Mouse (Mus musculus): Measurements from ENCODE around the gene Nrg4. TPM values are rescaled to one million over a fixed set of nuclear protein-coding genes. Genes with fewer than 3 reads are reported as not detected.

Gene Nrg4
- total and polyA plus RNA-seq, 2 experiments from 2014 or later, result 0.24 to 0.94 TPM

DNA sequence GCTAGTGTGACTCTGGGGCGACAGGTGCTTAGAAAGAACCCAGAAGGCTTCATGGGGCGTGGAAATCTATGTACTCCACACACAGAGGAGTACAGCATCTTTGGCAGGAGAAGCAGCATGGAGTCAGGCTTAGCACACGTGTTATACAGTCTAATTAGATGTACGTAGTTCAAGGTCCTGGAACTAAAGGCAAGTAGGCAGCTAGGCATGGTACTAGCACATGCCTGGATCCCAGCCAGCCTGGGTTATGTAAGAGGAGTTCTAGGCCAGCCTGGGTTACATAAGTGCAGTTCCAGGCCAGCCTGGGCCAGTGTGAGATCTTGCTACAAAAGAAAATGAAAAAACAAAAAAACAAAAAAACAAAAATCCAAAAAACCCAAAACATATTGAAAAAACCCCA, 49.1 kb downstream of the Nrg4 start:
- TF ChIP-seq CTCF (IDR thresholded peaks at IDR 0.05; ENCODE audit: low read depth), result no peak
- Histone ChIP-seq H3K4me3 (ENCODE audit: low read depth, low read length) (no peak overlapping the region), H3K9me3 (ENCODE audit: low read length) (no peaks in the 10 kb centered on the region), H3K4me1 (ENCODE audit: insufficient read depth) (no peaks in the 10 kb centered on the region), H3K4me2 (ENCODE audit: low read depth) (no peak overlapping the region), H3K27ac (ENCODE audit: low read depth, low read length) (no peak overlapping the region), H3K9ac (no peak overlapping the region), H3K36me3 (ENCODE audit: insufficient read depth) (no peaks in the 10 kb centered on the region), H3K27me3 (ENCODE audit: insufficient read depth, low read length) (no peaks in the 10 kb centered on the region)
- DNase-seq, result no peak
- ATAC-seq, result no peak
- WGBS, result 69% methylated on average over 4 of the region's 4 CpGs

DNA sequence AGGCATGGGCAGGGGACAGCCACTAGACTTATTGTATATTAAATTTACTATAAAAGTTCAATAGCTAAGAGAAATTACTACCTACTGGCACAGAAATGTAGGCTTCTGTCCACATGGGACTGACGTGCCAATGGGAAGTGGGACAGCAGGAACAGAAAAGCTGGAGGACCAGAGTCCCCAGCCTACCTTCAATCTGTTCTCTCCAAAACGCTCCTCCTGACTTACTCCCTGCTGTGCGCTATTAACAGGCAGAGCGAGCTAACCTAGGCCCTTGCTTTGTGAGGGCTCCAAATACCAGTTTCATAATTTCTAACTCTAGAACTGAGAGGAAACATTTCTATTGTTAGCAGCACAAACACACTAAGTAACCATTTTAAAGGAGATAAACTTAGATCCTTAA, 52.7 kb downstream of the Nrg4 start:
- no peak overlapping the region for H3K9ac ChIP-seq
- no peak overlapping the region for H3K4me3 ChIP-seq (ENCODE audit: low read depth, low read length)
- H3K9me3 ChIP-seq (ENCODE audit: low read length), result no peaks in the 10 kb centered on the region
- DNase-seq, result no peak
- no peaks in the 10 kb centered on the region for H3K4me1 ChIP-seq (ENCODE audit: insufficient read depth)
- no peaks in the 10 kb centered on the region for H3K36me3 ChIP-seq (ENCODE audit: insufficient read depth)
- H3K27ac ChIP-seq (ENCODE audit: low read depth, low read length), result no peak overlapping the region
- H3K27me3 ChIP-seq (ENCODE audit: insufficient read depth, low read length), result no peaks in the 10 kb centered on the region
- no peak for ATAC-seq
- TF ChIP-seq CTCF (IDR thresholded peaks at IDR 0.05; ENCODE audit: low read depth), result no peak
- 41% methylated on average over 4 of the region's 4 CpGs for WGBS
- H3K4me2 ChIP-seq (ENCODE audit: low read depth), result no peak overlapping the region

DNA sequence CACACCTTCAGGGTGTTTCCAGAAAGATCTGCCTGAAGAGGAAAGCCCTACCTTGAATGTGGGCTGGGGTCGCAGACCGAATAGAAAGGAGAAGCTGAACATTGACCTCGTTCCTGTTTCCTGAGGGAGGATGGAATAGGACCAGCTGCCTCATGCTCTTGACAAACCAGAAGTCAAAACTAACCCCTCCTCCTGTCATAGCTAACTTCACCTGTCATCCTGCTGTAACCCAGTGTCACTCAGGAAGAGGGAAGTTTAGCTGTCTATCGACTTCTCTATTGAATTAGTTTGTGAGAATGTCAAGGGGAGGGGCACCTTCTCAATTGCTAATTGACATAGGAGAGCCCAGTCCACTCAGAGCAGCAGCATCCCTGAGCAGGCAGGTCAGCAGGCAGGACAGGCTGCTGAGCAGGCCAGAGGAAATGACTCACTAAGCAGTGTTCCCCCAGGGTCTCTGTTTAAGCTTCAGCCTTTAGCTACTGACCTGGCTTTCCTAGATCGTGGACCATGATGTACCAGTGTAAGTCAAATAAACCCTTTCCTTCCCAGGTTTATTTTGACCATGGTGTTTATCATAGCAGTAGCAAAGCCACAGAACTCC, 54.6 kb downstream of the Nrg4 start:
- 55% methylated on average over 5 of the region's 5 CpGs for WGBS
- no peak for TF ChIP-seq CTCF (IDR thresholded peaks at IDR 0.05; ENCODE audit: low read depth)
- no peak for ATAC-seq

DNA sequence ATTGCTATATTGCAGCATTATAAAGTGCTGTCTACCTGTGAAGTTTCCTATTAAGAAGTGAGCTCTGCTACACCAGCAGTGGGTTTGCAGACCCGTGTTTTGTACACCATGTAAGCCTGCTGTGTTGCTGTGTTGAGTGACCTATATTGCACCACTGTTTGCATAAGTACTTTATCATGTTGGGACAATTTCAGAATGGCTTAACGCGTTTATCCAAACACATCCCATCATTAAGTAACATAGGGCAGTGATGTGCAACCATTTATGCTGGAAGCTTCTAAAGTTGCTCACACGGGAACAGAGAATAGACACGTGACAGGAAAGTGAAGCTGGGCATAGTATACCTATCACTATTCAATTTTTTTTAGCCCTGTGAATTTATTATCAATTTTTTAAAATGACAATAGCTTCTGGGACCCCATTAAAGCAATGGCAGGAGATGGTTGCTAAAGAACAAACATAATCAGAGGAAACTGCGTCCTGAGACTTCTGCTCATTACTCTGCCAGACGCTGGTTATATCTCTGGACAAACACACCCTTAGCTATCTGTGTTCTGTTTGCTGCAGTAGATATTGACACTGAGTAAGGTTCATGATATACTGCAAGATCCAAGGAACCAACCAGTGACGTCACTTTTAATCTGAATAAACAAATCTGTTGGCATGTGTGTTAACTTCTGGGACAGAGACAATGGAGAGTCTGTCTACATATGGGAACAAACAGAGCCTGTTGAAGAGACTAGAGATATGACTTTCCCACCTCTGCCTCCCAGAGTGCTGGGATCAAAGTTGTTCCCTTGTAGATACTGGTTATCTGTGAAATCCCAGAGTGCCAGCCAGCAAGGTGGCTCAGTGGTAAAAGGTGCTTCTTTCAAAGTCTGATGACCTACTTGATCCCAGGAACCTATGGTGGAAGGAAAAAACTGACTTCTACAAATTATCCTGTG, 62.0 kb downstream of the Nrg4 start:
- Histone ChIP-seq H3K4me2 (ENCODE audit: low read depth) (no peak overlapping the region), H3K27me3 (ENCODE audit: insufficient read depth, low read length) (no peaks in the 10 kb centered on the region), H3K9me3 (ENCODE audit: low read length) (no peaks in the 10 kb centered on the region), H3K9ac (no peak overlapping the region), H3K27ac (ENCODE audit: low read depth, low read length) (no peak overlapping the region), H3K4me3 (ENCODE audit: low read depth, low read length) (no peak overlapping the region), H3K36me3 (ENCODE audit: insufficient read depth) (no peaks in the 10 kb centered on the region), H3K4me1 (ENCODE audit: insufficient read depth) (no peaks in the 10 kb centered on the region)
- no peak for TF ChIP-seq CTCF (IDR thresholded peaks at IDR 0.05; ENCODE audit: low read depth)
- 82% methylated on average over 8 of the region's 8 CpGs for WGBS
- DNase-seq (no peak), ATAC-seq (no peak)

More for the DNA sequence above, 54.6 kb downstream of the Nrg4 start:
- H3K27ac ChIP-seq (ENCODE audit: low read depth, low read length), result no peak overlapping the region
- H3K9ac ChIP-seq, result no peak overlapping the region
- no peak overlapping the region for H3K4me3 ChIP-seq (ENCODE audit: low read depth, low read length)
- H3K36me3 ChIP-seq (ENCODE audit: insufficient read depth), result no peaks in the 10 kb centered on the region
- no peaks in the 10 kb centered on the region for H3K4me1 ChIP-seq (ENCODE audit: insufficient read depth)
- no peaks in the 10 kb centered on the region for H3K27me3 ChIP-seq (ENCODE audit: insufficient read depth, low read length)
- H3K4me2 ChIP-seq (ENCODE audit: low read depth), result no peak overlapping the region
- DNase-seq, result no peak
- H3K9me3 ChIP-seq (ENCODE audit: low read length), result no peaks in the 10 kb centered on the region

DNA sequence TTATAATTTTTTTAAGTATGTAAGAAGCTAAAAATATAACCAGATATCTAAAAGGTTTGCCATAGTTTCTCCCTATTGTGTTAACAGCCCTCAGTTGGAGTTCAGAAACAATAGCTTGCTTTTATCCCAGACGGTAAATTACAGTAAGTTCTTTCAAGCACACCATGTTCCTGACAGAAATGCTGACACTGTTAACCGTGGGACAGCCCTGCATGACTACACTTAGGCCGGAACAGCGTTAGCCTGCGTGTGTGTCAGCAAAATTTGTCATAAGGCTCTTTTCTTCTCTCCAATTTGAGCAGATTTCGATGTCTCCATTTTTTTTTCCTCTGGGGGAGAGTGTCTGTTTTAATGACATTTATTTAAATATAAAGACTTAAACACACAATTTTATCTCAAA, 66.9 kb downstream of the Nrg4 start:
- H3K27me3 ChIP-seq (ENCODE audit: insufficient read depth, low read length), result no peaks in the 10 kb centered on the region
- no peak overlapping the region for H3K9ac ChIP-seq
- ATAC-seq, result no peak
- no peak overlapping the region for H3K27ac ChIP-seq (ENCODE audit: low read depth, low read length)
- no peaks in the 10 kb centered on the region for H3K9me3 ChIP-seq (ENCODE audit: low read length)
- no peaks in the 10 kb centered on the region for H3K36me3 ChIP-seq (ENCODE audit: insufficient read depth)
- no peak for DNase-seq
- no peak for TF ChIP-seq CTCF (IDR thresholded peaks at IDR 0.05; ENCODE audit: low read depth)
- 57% methylated on average over 6 of the region's 6 CpGs for WGBS
- H3K4me2 ChIP-seq (ENCODE audit: low read depth), result no peak overlapping the region
- H3K4me3 ChIP-seq (ENCODE audit: low read depth, low read length), result no peak overlapping the region
- no peaks in the 10 kb centered on the region for H3K4me1 ChIP-seq (ENCODE audit: insufficient read depth)

DNA sequence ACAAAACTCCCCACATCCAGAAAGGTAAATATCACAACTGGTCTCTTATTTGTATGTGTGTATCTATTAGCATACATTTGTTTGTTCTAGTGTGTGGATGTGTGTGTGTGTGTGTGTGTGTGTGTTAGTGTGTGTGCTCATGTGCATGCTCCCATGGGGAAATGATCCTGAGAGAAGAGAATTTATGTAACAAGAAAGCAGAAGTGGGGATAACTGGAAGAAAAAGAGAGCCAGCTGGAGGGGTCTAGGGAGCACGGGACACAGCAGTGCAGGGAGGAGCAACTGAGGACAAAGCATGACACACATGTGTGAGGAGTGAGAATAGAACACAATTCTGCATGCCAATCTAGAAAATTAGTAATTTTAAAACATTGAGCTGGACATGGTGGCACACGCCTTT, 69.5 kb downstream of the Nrg4 start:
- 90% methylated on average over 2 of the region's 2 CpGs for WGBS
- no peak overlapping the region for H3K4me2 ChIP-seq (ENCODE audit: low read depth)
- H3K9me3 ChIP-seq (ENCODE audit: low read length), result no peaks in the 10 kb centered on the region
- TF ChIP-seq CTCF (IDR thresholded peaks at IDR 0.05; ENCODE audit: low read depth), result no peak
- H3K4me1 ChIP-seq (ENCODE audit: insufficient read depth), result no peaks in the 10 kb centered on the region
- H3K27ac ChIP-seq (ENCODE audit: low read depth, low read length), result no peak overlapping the region
- no peaks in the 10 kb centered on the region for H3K27me3 ChIP-seq (ENCODE audit: insufficient read depth, low read length)
- H3K9ac ChIP-seq, result no peak overlapping the region
- DNase-seq, result no peak
- H3K4me3 ChIP-seq (ENCODE audit: low read depth, low read length), result no peak overlapping the region
- no peak for ATAC-seq
- H3K36me3 ChIP-seq (ENCODE audit: insufficient read depth), result no peaks in the 10 kb centered on the region

DNA sequence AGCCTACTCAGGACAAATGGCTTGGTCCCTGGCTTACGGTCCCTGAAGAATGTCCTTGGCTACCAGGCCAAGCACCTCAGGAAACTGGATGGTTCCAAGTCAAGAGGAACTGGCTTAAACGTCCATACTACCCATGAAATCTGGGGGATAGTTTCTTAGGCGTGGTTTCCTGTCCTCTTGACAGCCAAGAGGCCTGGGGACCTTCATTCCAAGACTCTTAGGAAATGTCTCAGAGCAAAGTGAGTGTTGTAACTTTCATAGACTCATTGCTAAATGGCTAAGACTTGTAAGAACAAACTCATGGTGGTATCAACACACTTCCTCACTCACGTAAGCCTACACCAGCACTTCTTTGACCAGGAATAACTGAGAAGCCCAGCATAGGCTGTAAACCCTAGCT, 71.0 kb downstream of the Nrg4 start:
- WGBS, result 76% methylated on average over 4 of the region's 4 CpGs
- no peak for TF ChIP-seq CTCF (IDR thresholded peaks at IDR 0.05; ENCODE audit: low read depth)

More for the DNA sequence above, 71.0 kb downstream of the Nrg4 start:
- Histone ChIP-seq H3K36me3 (ENCODE audit: insufficient read depth) (no peaks in the 10 kb centered on the region), H3K9me3 (ENCODE audit: low read length) (no peaks in the 10 kb centered on the region), H3K4me1 (ENCODE audit: insufficient read depth) (no peaks in the 10 kb centered on the region), H3K27ac (ENCODE audit: low read depth, low read length) (no peak overlapping the region), H3K4me2 (ENCODE audit: low read depth) (no peak overlapping the region), H3K27me3 (ENCODE audit: insufficient read depth, low read length) (no peaks in the 10 kb centered on the region), H3K4me3 (ENCODE audit: low read depth, low read length) (no peak overlapping the region), H3K9ac (no peak overlapping the region)
- ATAC-seq (no peak), DNase-seq (no peak)
